Mouse (Mus musculus) liver, postnatal 0 days (tissue): ENCODE measurements around the gene Ppm1b.

Experiments used
- CTCF ChIP-seq: sonication (generic); IDR thresholded peaks from 2 replicates; pipeline ENCODE4 v1.5.1; 2016; ENCODE audit warnings: antibody characterized with exemption, low read depth
- EP300 ChIP-seq: IDR thresholded peaks from 2 replicates; pipeline ENCODE4 v1.6.1; 2016; ENCODE audit warnings: antibody characterized with exemption, low read depth, mild to moderate bottlenecking

DNA sequence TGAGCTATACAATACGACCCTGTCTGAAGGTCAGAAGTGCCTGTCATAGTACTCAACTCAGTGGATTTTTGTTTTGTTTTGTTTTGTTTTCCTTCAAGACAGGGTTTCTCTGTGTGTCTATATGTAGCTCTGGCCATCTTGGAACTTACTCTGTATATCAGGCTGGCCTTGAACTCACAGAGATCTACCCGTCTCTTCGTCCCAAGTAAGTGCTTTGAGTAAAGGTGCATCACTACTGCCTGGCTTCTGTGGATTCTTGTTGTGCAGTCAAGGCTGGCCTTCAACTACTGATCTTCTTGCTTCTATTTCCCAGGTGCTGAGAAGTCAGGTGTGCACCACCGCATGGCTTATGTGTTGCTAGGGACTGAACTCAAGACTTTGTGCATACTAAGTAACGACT lies 4.0 kb upstream of the Ppm1b start:
- TF ChIP-seq CTCF (no peak), EP300 (no peak)
